Mouse (Mus musculus) lung, adult 2 months (tissue): ENCODE measurements around the gene Odf4. TPM values are rescaled to one million over a fixed set of nuclear protein-coding genes. Genes with fewer than 3 reads are reported as not detected.

Experiments
- DNase-seq: peaks from one replicate; pipeline ENCODE4 v3.0.0; 2022
- H3K4me1 ChIP-seq: fragments of 200-500 bp; 2 replicates; pipeline ENCODE4 v1.6.1; 2011; ENCODE audit warnings: low read length; ENCODE audit not compliant: control insufficient read depth, insufficient read depth
- H3K4me3 ChIP-seq: fragments of 200-500 bp; replicated peaks from 2 replicates; pipeline ENCODE3; 2011; ENCODE audit warnings: low read depth, mild to moderate bottlenecking, control low read depth, low read length; ENCODE audit errors: extremely low read depth
- CTCF ChIP-seq: fragments of 200-500 bp; IDR thresholded peaks from 2 replicates; pipeline ENCODE4 v1.5.1; 2011; ENCODE audit warnings: mild to moderate bottlenecking, low read length, control low read depth; ENCODE audit not compliant: insufficient read depth
- POLR2A ChIP-seq: fragments of 200-500 bp; IDR thresholded peaks from 2 replicates; pipeline ENCODE4 v1.6.1; 2011; ENCODE audit warnings: low read depth, mild to moderate bottlenecking, control low read depth, low read length, borderline replicate concordance; ENCODE audit errors: extremely low read depth
- WGBS: fragments of 180-500 bp; shearing (Covaris S2); methylation state at CpG from one replicate; pipeline ENCODE4 v1.1.7; 2018; 5-methylcytosine and 5-hydroxymethylcytosine counted together
- polyA plus RNA-seq: library from polyadenylated mRNA; depleted of rRNA; stranded (reverse); fragments of >200 nt; gene quantifications from 2 replicates; pipeline ENCODE4 v1.2.3, GENCODE M21; 2012

Odf4 gene
- polyA plus RNA-seq, 1 experiment = 0.25 TPM

- TF ChIP-seq CTCF (no peak), POLR2A (no peak)
- Histone ChIP-seq H3K4me1 (no peaks in the 10 kb centered on the region; the same call in 1 of the 2 replicates), H3K4me3 (no peak overlapping the region)
- WGBS = 83% methylated on average over 3 of the region's 3 CpGs
- no peak for DNase-seq
Observed at GRCm38 (mm10) chr11:68905138-68905531, 21.7 kb downstream of the Odf4 start.

- Histone ChIP-seq H3K4me3 (no peak overlapping the region), H3K4me1 (no peaks in the 10 kb centered on the region; the same call in 1 of the 2 replicates)
- peak; percentile 71 for DNase-seq
- TF ChIP-seq POLR2A = no peak
- TF ChIP-seq CTCF = no peak
- 70% methylated on average over 8 of the region's 8 CpGs for WGBS
Observed at GRCm38 (mm10) chr11:68904375-68905137, 22.3 kb downstream of the Odf4 start.

GRCm38 (mm10) chr11:68903775-68904174 lies 23.1 kb downstream of the Odf4 start:
- Histone ChIP-seq H3K4me3 (no peak overlapping the region), H3K4me1 (no peaks in the 10 kb centered on the region; the same call in 1 of the 2 replicates)
- TF ChIP-seq POLR2A (no peak), CTCF (no peak)
- no peak for DNase-seq
- WGBS = 79% methylated on average over 2 of the region's 2 CpGs

- Histone ChIP-seq H3K4me3 (no peak overlapping the region), H3K4me1 (no peaks in the 10 kb centered on the region; the same call in 1 of the 2 replicates)
- TF ChIP-seq CTCF (no peak), POLR2A (no peak)
- WGBS = 70% methylated on average over 5 of the region's 5 CpGs
- DNase-seq = no peak
Observed at GRCm38 (mm10) chr11:68902823-68903222, 24.1 kb downstream of the Odf4 start.

- Histone ChIP-seq H3K4me3 (no peak overlapping the region), H3K4me1 (no peaks in the 10 kb centered on the region; the same call in 1 of the 2 replicates)
- DNase-seq = no peak
- TF ChIP-seq POLR2A (no peak), CTCF (no peak)
- 7% methylated on average over 11 of the region's 11 CpGs for WGBS
Observed at GRCm38 (mm10) chr11:68902367-68902766, 24.5 kb downstream of the Odf4 start.

- TF ChIP-seq POLR2A = no peak
- no peak for TF ChIP-seq CTCF
- Histone ChIP-seq H3K4me3 (peak overlapping the region; percentile 64), H3K4me1 (no peaks in the 10 kb centered on the region; the same call in 1 of the 2 replicates)
- DNase-seq = no peak
- 1% methylated on average over 10 of the region's 10 CpGs for WGBS
Observed at GRCm38 (mm10) chr11:68902047-68902364, 24.9 kb downstream of the Odf4 start.

- TF ChIP-seq CTCF = peak; percentile 91
- peak; percentile 92 for TF ChIP-seq POLR2A
- peak within 1 kb of the TSS; percentile 64 for H3K4me3 ChIP-seq
- no peaks in the 10 kb centered on the region; the same call in 1 of the 2 replicates for H3K4me1 ChIP-seq
- under 1% methylated on average over 52 of the region's 52 CpGs for WGBS
- peak; percentile 99 for DNase-seq
Observed at GRCm38 (mm10) chr11:68901351-68902046, 25.4 kb downstream of the Odf4 start, which contains the start of gene Rpl26. TSS of gene Rpl26 (plus strand) at chr11:68901583.

- no peak for DNase-seq
- 26% methylated on average over 31 of the region's 31 CpGs for WGBS
- no peaks in the 10 kb centered on the region; the same call in 1 of the 2 replicates for H3K4me1 ChIP-seq
- peak overlapping the region; percentile 55 for H3K4me3 ChIP-seq
- TF ChIP-seq POLR2A (no peak), CTCF (no peak)
Observed at GRCm38 (mm10) chr11:68900519-68901350, 26.1 kb downstream of the Odf4 start.

GRCm38 (mm10) chr11:68899815-68900214 lies 27.1 kb downstream of the Odf4 start:
- DNase-seq = no peak
- TF ChIP-seq POLR2A = no peak
- no peak for TF ChIP-seq CTCF
- WGBS = 79% methylated on average over 8 of the region's 8 CpGs
- H3K4me3 ChIP-seq = no peak overlapping the region
- H3K4me1 ChIP-seq = no peaks in the 10 kb centered on the region; the same call in 1 of the 2 replicates
